Mouse (Mus musculus) G1E (cell line): ENCODE measurements around the gene Gjb5.

Experiments
- CTCF ChIP-seq: IDR thresholded peaks from 2 replicates; pipeline ENCODE4 v1.5.1; 2012; ENCODE audit warnings: low read depth, low read length, inconsistent platforms, mixed read lengths
- GATA1 ChIP-seq: IDR thresholded peaks from 2 replicates; pipeline ENCODE4 v1.6.1; 2012; ENCODE audit warnings: borderline replicate concordance, low read length, inconsistent platforms, mixed read lengths
- GATA2 ChIP-seq: IDR thresholded peaks from 2 replicates; pipeline ENCODE4 v1.6.1; 2012; ENCODE audit warnings: low read depth, low read length, inconsistent platforms, borderline replicate concordance
- POLR2AphosphoS5 ChIP-seq: IDR thresholded peaks from 2 replicates; pipeline ENCODE4 v1.6.1; 2012; ENCODE audit warnings: low read depth, low read length, inconsistent platforms; ENCODE audit not compliant: insufficient replicate concordance

- no peak for TF ChIP-seq CTCF
- TF ChIP-seq GATA2: no peak
- no peak for TF ChIP-seq GATA1
- TF ChIP-seq POLR2AphosphoS5: no peak
Observed at GRCm38 (mm10) chr4:127389645-127390044, 31.7 kb upstream of the Gjb5 start.
